Mouse (Mus musculus): ENCODE measurements around the gene Col16a1. TPM values are rescaled to one million over a fixed set of nuclear protein-coding genes. Genes with fewer than 3 reads are reported as not detected.

The Col16a1 gene
- polyA plus RNA-seq, 1 experiment from 2014 or later = 11.1 TPM

- no peaks in the 10 kb centered on the region for H3K27me3 ChIP-seq (ENCODE audit: control insufficient read depth, insufficient read depth, low read length)
- H3K4me2 ChIP-seq (replicated peaks) = no peak overlapping the region
- WGBS = 81% methylated on average over 5 of the region's 5 CpGs
- no peaks in the 10 kb centered on the region for H3K9me3 ChIP-seq (ENCODE audit: control insufficient read depth, low read length)
- H3K27ac ChIP-seq = no peak overlapping the region
- peaks cover 72% of the 10 kb centered on the region for H3K36me3 ChIP-seq (replicated peaks; ENCODE audit: control insufficient read depth, insufficient read depth)
- ATAC-seq (ENCODE audit: low FRiP score) = no peak
- DNase-seq (ENCODE audit: low spot score) = no peak
- H3K4me1 ChIP-seq (replicated peaks; ENCODE audit: control insufficient read depth, insufficient read depth, low read length) = no peaks in the 10 kb centered on the region; the same call in 1 of the 2 replicates
- H3K4me3 ChIP-seq (replicated peaks; ENCODE audit: low read length) = no peak overlapping the region
- H3K9ac ChIP-seq = no peak overlapping the region
Measured at GRCm38 (mm10) chr4:130125935-130126334, 78.3 kb downstream of the Col16a1 start.

- Histone ChIP-seq H3K36me3 (replicated peaks; ENCODE audit: control insufficient read depth, insufficient read depth) (peaks cover 42% of the 10 kb centered on the region), H3K4me2 (replicated peaks) (no peak overlapping the region), H3K9ac (no peak overlapping the region), H3K4me1 (replicated peaks; ENCODE audit: control insufficient read depth, insufficient read depth, low read length) (no peaks in the 10 kb centered on the region; the same call in 1 of the 2 replicates), H3K9me3 (ENCODE audit: control insufficient read depth, low read length) (no peaks in the 10 kb centered on the region), H3K4me3 (replicated peaks; ENCODE audit: low read length) (no peak overlapping the region), H3K27me3 (ENCODE audit: control insufficient read depth, insufficient read depth, low read length) (no peaks in the 10 kb centered on the region), H3K27ac (no peak overlapping the region)
- no peak for DNase-seq (ENCODE audit: low spot score)
- 86% methylated on average over 5 of the region's 5 CpGs for WGBS
- no peak for ATAC-seq (ENCODE audit: low FRiP score)
Measured at GRCm38 (mm10) chr4:130128907-130129306, 81.3 kb downstream of the Col16a1 start.

- Histone ChIP-seq H3K4me3 (replicated peaks; ENCODE audit: low read length) (no peak overlapping the region), H3K27ac (no peak overlapping the region), H3K9ac (no peak overlapping the region), H3K9me3 (ENCODE audit: control insufficient read depth, low read length) (no peaks in the 10 kb centered on the region), H3K4me2 (replicated peaks) (no peak overlapping the region), H3K4me1 (replicated peaks; ENCODE audit: control insufficient read depth, insufficient read depth, low read length) (no peaks in the 10 kb centered on the region; the same call in 1 of the 2 replicates), H3K36me3 (replicated peaks; ENCODE audit: control insufficient read depth, insufficient read depth) (peaks cover 31% of the 10 kb centered on the region), H3K27me3 (ENCODE audit: control insufficient read depth, insufficient read depth, low read length) (no peaks in the 10 kb centered on the region)
- 69% methylated on average over 10 of the region's 10 CpGs for WGBS
- no peak for ATAC-seq (ENCODE audit: low FRiP score)
- DNase-seq (ENCODE audit: low spot score) = no peak
Measured at GRCm38 (mm10) chr4:130130082-130130481, 82.4 kb downstream of the Col16a1 start.

GRCm38 (mm10) chr4:130130641-130131350 is 83.2 kb downstream of the Col16a1 start:
- WGBS = 50% methylated on average over 13 of the region's 13 CpGs

GRCm38 (mm10) chr4:130131448-130132105 is 83.9 kb downstream of the Col16a1 start:
- peaks cover 16% of the 10 kb centered on the region for H3K36me3 ChIP-seq (replicated peaks; ENCODE audit: control insufficient read depth, insufficient read depth)
- no peaks in the 10 kb centered on the region; the same call in 1 of the 2 replicates for H3K27me3 ChIP-seq (ENCODE audit: control insufficient read depth, insufficient read depth, low read length)
- H3K4me3 ChIP-seq (replicated peaks; ENCODE audit: low read length) = no peak overlapping the region
- DNase-seq (ENCODE audit: low spot score) (no peak), ATAC-seq (ENCODE audit: low FRiP score) (no peak)
- H3K27ac ChIP-seq = no peak overlapping the region
- no peak overlapping the region for H3K9ac ChIP-seq
- no peaks in the 10 kb centered on the region for H3K9me3 ChIP-seq (ENCODE audit: control insufficient read depth, low read length)
- 87% methylated on average over 7 of the region's 7 CpGs for WGBS
- no peaks in the 10 kb centered on the region; the same call in 1 of the 2 replicates for H3K4me1 ChIP-seq (replicated peaks; ENCODE audit: control insufficient read depth, insufficient read depth, low read length)
- H3K4me2 ChIP-seq (replicated peaks) = no peak overlapping the region

More at GRCm38 (mm10) chr4:130130641-130131350, 83.2 kb downstream of the Col16a1 start:
- Histone ChIP-seq H3K9me3 (ENCODE audit: control insufficient read depth, low read length) (no peaks in the 10 kb centered on the region), H3K4me1 (replicated peaks; ENCODE audit: control insufficient read depth, insufficient read depth, low read length) (no peaks in the 10 kb centered on the region; the same call in 1 of the 2 replicates), H3K9ac (no peak overlapping the region), H3K36me3 (replicated peaks; ENCODE audit: control insufficient read depth, insufficient read depth) (peaks cover 24% of the 10 kb centered on the region), H3K27me3 (ENCODE audit: control insufficient read depth, insufficient read depth, low read length) (no peaks in the 10 kb centered on the region; the same call in 1 of the 2 replicates), H3K4me2 (replicated peaks) (no peak overlapping the region), H3K27ac (no peak overlapping the region), H3K4me3 (replicated peaks; ENCODE audit: low read length) (no peak overlapping the region)
- DNase-seq (ENCODE audit: low spot score) = no peak
- no peak for ATAC-seq (ENCODE audit: low FRiP score)

GRCm38 (mm10) chr4:130133399-130133798 is 85.8 kb downstream of the Col16a1 start:
- H3K4me2 ChIP-seq (replicated peaks) = no peak overlapping the region
- no peak overlapping the region for H3K9ac ChIP-seq
- DNase-seq (ENCODE audit: low spot score) (no peak), ATAC-seq (ENCODE audit: low FRiP score) (no peak)
- H3K27me3 ChIP-seq (ENCODE audit: control insufficient read depth, insufficient read depth, low read length) = peaks cover 16% of the 10 kb centered on the region; the same call in 1 of the 2 replicates
- H3K36me3 ChIP-seq (replicated peaks; ENCODE audit: control insufficient read depth, insufficient read depth) = no peaks in the 10 kb centered on the region; the same call in 1 of the 2 replicates
- WGBS = 71% methylated on average over 6 of the region's 6 CpGs
- no peak overlapping the region for H3K27ac ChIP-seq
- H3K9me3 ChIP-seq (ENCODE audit: control insufficient read depth, low read length) = no peaks in the 10 kb centered on the region
- no peaks in the 10 kb centered on the region; the same call in 1 of the 2 replicates for H3K4me1 ChIP-seq (replicated peaks; ENCODE audit: control insufficient read depth, insufficient read depth, low read length)
- H3K4me3 ChIP-seq (replicated peaks; ENCODE audit: low read length) = no peak overlapping the region

- WGBS = under 1% methylated on average over 48 of the region's 57 CpGs
- H3K36me3 ChIP-seq (replicated peaks; ENCODE audit: control insufficient read depth, insufficient read depth) = no peaks in the 10 kb centered on the region
- peaks cover 21% of the 10 kb centered on the region; the same call in 1 of the 2 replicates for H3K4me1 ChIP-seq (replicated peaks; ENCODE audit: control insufficient read depth, insufficient read depth, low read length)
- peak; percentile 80 for DNase-seq (ENCODE audit: low spot score)
- no peak overlapping the region for H3K27ac ChIP-seq
- peak overlapping the region; percentile 85 for H3K4me2 ChIP-seq (replicated peaks)
- peak overlapping the region; percentile 36 for H3K4me3 ChIP-seq (replicated peaks; ENCODE audit: low read length)
- ATAC-seq (ENCODE audit: low FRiP score) = peak; percentile 43
- peak overlapping the region; percentile 53 for H3K9ac ChIP-seq
- H3K9me3 ChIP-seq (ENCODE audit: control insufficient read depth, low read length) = no peaks in the 10 kb centered on the region
- peaks cover 31% of the 10 kb centered on the region for H3K27me3 ChIP-seq (ENCODE audit: control insufficient read depth, insufficient read depth, low read length)
Measured at GRCm38 (mm10) chr4:130138441-130139213, 91.0 kb downstream of the Col16a1 start.

GRCm38 (mm10) chr4:130139214-130139492 is 91.5 kb downstream of the Col16a1 start, which contains the start of gene Hcrtr1:
TSS of gene Hcrtr1 (minus strand) at chr4:130139359.
- H3K4me3 ChIP-seq (replicated peaks; ENCODE audit: low read length) = peak within 1 kb of the TSS; percentile 36
- H3K9me3 ChIP-seq (ENCODE audit: control insufficient read depth, low read length) = no peaks in the 10 kb centered on the region
- peak within 1 kb of the TSS; percentile 85 for H3K4me2 ChIP-seq (replicated peaks)
- under 1% methylated on average over 15 of the region's 15 CpGs for WGBS
- peaks cover 31% of the 10 kb centered on the region for H3K27me3 ChIP-seq (ENCODE audit: control insufficient read depth, insufficient read depth, low read length)
- H3K9ac ChIP-seq = peak within 1 kb of the TSS; percentile 53
- DNase-seq (ENCODE audit: low spot score) = no peak
- peaks cover 21% of the 10 kb centered on the region; the same call in 1 of the 2 replicates for H3K4me1 ChIP-seq (replicated peaks; ENCODE audit: control insufficient read depth, insufficient read depth, low read length)
- no peak for ATAC-seq (ENCODE audit: low FRiP score)
- no peak within 1 kb of the TSS for H3K27ac ChIP-seq
- no peaks in the 10 kb centered on the region for H3K36me3 ChIP-seq (replicated peaks; ENCODE audit: control insufficient read depth, insufficient read depth)

GRCm38 (mm10) chr4:130140992-130141402 is 93.4 kb downstream of the Col16a1 start:
- WGBS = 30% methylated on average over 9 of the region's 9 CpGs
- peak; percentile 54 for DNase-seq (ENCODE audit: low spot score)
- ATAC-seq (ENCODE audit: low FRiP score) = 0 out of 2 replicates have a peak, but pooled peaks have one; percentile 29
- Histone ChIP-seq H3K9me3 (ENCODE audit: control insufficient read depth, low read length) (no peaks in the 10 kb centered on the region), H3K9ac (no peak overlapping the region), H3K4me2 (replicated peaks) (no peak overlapping the region), H3K36me3 (replicated peaks; ENCODE audit: control insufficient read depth, insufficient read depth) (no peaks in the 10 kb centered on the region), H3K4me3 (replicated peaks; ENCODE audit: low read length) (no peak overlapping the region), H3K27me3 (ENCODE audit: control insufficient read depth, insufficient read depth, low read length) (peaks cover 31% of the 10 kb centered on the region), H3K27ac (no peak overlapping the region), H3K4me1 (replicated peaks; ENCODE audit: control insufficient read depth, insufficient read depth, low read length) (peaks cover 21% of the 10 kb centered on the region; the same call in 1 of the 2 replicates)

Data from hindbrain, embryonic 14.5 days (tissue).